Mouse (Mus musculus): ENCODE measurements at regions not wholly inside any gene's neighbourhood (a gene's known extent, or its start where the extent isn't known, plus 50 kb on each side); places are given as distances from the start of the nearest gene placed in this dataset.

DNA sequence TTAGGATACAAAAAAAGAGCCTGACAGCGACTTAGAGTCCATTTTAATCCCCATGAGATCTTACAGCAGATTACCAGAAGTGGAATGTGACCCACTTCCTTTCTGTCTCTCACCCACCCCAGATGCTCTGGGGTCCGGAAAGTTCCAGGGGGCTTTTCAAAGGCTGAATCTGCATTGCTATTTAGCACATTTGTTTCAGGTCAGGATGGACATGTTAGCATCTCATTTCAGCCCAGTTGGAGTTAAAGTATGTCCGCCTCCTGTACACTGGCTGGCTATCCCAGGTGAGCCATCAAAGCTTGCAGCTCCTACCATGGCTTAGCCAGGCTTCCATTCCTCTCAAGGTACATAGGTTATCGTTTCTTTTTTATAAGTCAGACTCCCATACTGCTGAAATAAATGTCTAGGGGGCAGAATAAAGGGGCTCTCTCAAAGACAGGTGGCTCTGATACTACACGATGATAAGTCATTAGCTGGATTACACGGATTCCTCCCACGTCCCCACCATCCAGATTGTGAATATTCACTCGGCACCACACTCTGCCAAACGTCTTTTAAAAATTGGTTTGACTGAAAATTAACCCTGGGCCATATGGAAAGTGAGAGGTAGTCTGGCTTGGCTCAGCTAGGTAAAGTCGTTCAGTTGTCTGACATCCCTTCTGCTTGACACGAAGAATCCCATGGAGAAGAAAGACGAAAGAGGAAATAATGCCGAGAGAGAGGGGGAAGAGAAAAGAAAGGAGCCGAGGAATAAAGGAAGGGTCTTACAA, 573.7 kb downstream of the Ebf1 start:
- H3K4me2 ChIP-seq (ENCODE audit: low read length), result no peak overlapping the region
- no peaks in the 10 kb centered on the region for H3K27me3 ChIP-seq (ENCODE audit: control insufficient read depth, insufficient read depth, low read length)
- 43% methylated on average over 14 of the region's 14 CpGs for WGBS
- H3K27ac ChIP-seq (replicated peaks; ENCODE audit: low read depth, low read length), result no peak overlapping the region; the same call in 1 of the 2 replicates
- H3K36me3 ChIP-seq (ENCODE audit: control insufficient read depth, insufficient read depth, low read length), result no peaks in the 10 kb centered on the region
- peaks cover 17% of the 10 kb centered on the region for H3K4me1 ChIP-seq (ENCODE audit: control insufficient read depth, insufficient read depth, low read length)
- no peak for ATAC-seq (ENCODE audit: low FRiP score, low TSS enrichment)
- DNase-seq, result peak; percentile 18
- H3K9me3 ChIP-seq (ENCODE audit: control insufficient read depth, low read length), result no peaks in the 10 kb centered on the region
- H3K9ac ChIP-seq (replicated peaks; ENCODE audit: low read length), result no peak overlapping the region
- no peak overlapping the region for H3K4me3 ChIP-seq (replicated peaks; ENCODE audit: low read depth, low read length)

- DNase-seq (peak; percentile 57), ATAC-seq (ENCODE audit: low FRiP score, low TSS enrichment) (no peak)
- Histone ChIP-seq H3K27me3 (ENCODE audit: control insufficient read depth, insufficient read depth, low read length) (no peaks in the 10 kb centered on the region), H3K27ac (replicated peaks; ENCODE audit: low read depth, low read length) (peak overlapping the region; percentile 28), H3K9me3 (ENCODE audit: control insufficient read depth, low read length) (no peaks in the 10 kb centered on the region), H3K9ac (replicated peaks; ENCODE audit: low read length) (no peak overlapping the region), H3K36me3 (ENCODE audit: control insufficient read depth, insufficient read depth, low read length) (no peaks in the 10 kb centered on the region), H3K4me2 (ENCODE audit: low read length) (no peak overlapping the region), H3K4me3 (replicated peaks; ENCODE audit: low read depth, low read length) (no peak overlapping the region), H3K4me1 (ENCODE audit: control insufficient read depth, insufficient read depth, low read length) (peaks cover 17% of the 10 kb centered on the region)
- WGBS, result 36% methylated on average over 12 of the region's 12 CpGs
Observed at GRCm38 (mm10) chr11:45191392-45192189, 574.5 kb downstream of the Ebf1 start.

GRCm38 (mm10) chr11:45193319-45193718, 576.2 kb downstream of the Ebf1 start:
- H3K9ac ChIP-seq (replicated peaks; ENCODE audit: low read length), result no peak overlapping the region
- H3K27ac ChIP-seq (replicated peaks; ENCODE audit: low read depth, low read length), result no peak overlapping the region
- no peak for DNase-seq
- no peak for ATAC-seq (ENCODE audit: low FRiP score, low TSS enrichment)
- no peak overlapping the region for H3K4me3 ChIP-seq (replicated peaks; ENCODE audit: low read depth, low read length)
- 93% methylated on average over 5 of the region's 5 CpGs for WGBS
- no peaks in the 10 kb centered on the region for H3K9me3 ChIP-seq (ENCODE audit: control insufficient read depth, low read length)
- H3K36me3 ChIP-seq (ENCODE audit: control insufficient read depth, insufficient read depth, low read length), result no peaks in the 10 kb centered on the region
- H3K4me2 ChIP-seq (ENCODE audit: low read length), result no peak overlapping the region
- peaks cover 17% of the 10 kb centered on the region for H3K4me1 ChIP-seq (ENCODE audit: control insufficient read depth, insufficient read depth, low read length)
- H3K27me3 ChIP-seq (ENCODE audit: control insufficient read depth, insufficient read depth, low read length), result no peaks in the 10 kb centered on the region

DNA sequence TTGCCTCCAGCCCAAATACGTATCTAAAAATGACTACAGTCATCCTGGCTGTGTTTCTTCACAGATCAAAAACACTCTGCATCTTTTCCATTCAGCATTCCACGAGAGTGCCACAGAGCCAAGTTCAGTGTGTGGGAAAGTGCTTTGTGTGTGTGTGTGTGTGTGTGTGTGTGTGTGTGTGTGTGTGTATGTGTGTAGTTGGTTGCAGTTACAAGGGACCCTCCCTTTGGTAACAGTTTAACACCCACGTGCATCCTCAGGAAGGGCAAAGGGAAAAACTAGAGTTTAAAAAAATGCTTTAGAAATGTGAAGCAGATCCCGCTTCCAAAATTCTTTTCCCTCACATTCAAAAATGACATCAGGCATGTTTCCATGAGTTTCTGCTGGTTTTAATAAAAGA, 582.4 kb downstream of the Ebf1 start:
- Histone ChIP-seq H3K27ac (replicated peaks; ENCODE audit: low read depth, low read length) (no peak overlapping the region), H3K9ac (replicated peaks; ENCODE audit: low read length) (no peak overlapping the region), H3K36me3 (ENCODE audit: control insufficient read depth, insufficient read depth, low read length) (no peaks in the 10 kb centered on the region), H3K4me3 (replicated peaks; ENCODE audit: low read depth, low read length) (no peak overlapping the region), H3K27me3 (ENCODE audit: control insufficient read depth, insufficient read depth, low read length) (no peaks in the 10 kb centered on the region), H3K4me2 (ENCODE audit: low read length) (no peak overlapping the region), H3K4me1 (ENCODE audit: control insufficient read depth, insufficient read depth, low read length) (no peaks in the 10 kb centered on the region), H3K9me3 (ENCODE audit: control insufficient read depth, low read length) (no peaks in the 10 kb centered on the region)
- ATAC-seq (ENCODE audit: low FRiP score, low TSS enrichment) (no peak), DNase-seq (no peak)
- WGBS, result 83% methylated on average over 4 of the region's 4 CpGs

- Histone ChIP-seq H3K27me3 (ENCODE audit: control insufficient read depth, insufficient read depth, low read length) (no peaks in the 10 kb centered on the region), H3K9ac (replicated peaks; ENCODE audit: low read length) (no peak overlapping the region), H3K4me2 (ENCODE audit: low read length) (no peak overlapping the region), H3K9me3 (ENCODE audit: control insufficient read depth, low read length) (no peaks in the 10 kb centered on the region), H3K4me1 (ENCODE audit: control insufficient read depth, insufficient read depth, low read length) (no peaks in the 10 kb centered on the region), H3K4me3 (replicated peaks; ENCODE audit: low read depth, low read length) (no peak overlapping the region), H3K36me3 (ENCODE audit: control insufficient read depth, insufficient read depth, low read length) (no peaks in the 10 kb centered on the region), H3K27ac (replicated peaks; ENCODE audit: low read depth, low read length) (no peak overlapping the region)
- 84% methylated on average over 9 of the region's 9 CpGs for WGBS
- ATAC-seq (ENCODE audit: low FRiP score, low TSS enrichment) (no peak), DNase-seq (no peak)
Observed at GRCm38 (mm10) chr11:45200714-45201405, 583.7 kb downstream of the Ebf1 start.

- no peak overlapping the region for H3K9ac ChIP-seq (replicated peaks; ENCODE audit: low read length)
- no peaks in the 10 kb centered on the region for H3K9me3 ChIP-seq (ENCODE audit: control insufficient read depth, low read length)
- H3K27ac ChIP-seq (replicated peaks; ENCODE audit: low read depth, low read length), result no peak overlapping the region
- H3K4me2 ChIP-seq (ENCODE audit: low read length), result no peak overlapping the region
- H3K4me3 ChIP-seq (replicated peaks; ENCODE audit: low read depth, low read length), result no peak overlapping the region
- no peaks in the 10 kb centered on the region for H3K4me1 ChIP-seq (ENCODE audit: control insufficient read depth, insufficient read depth, low read length)
- no peaks in the 10 kb centered on the region for H3K27me3 ChIP-seq (ENCODE audit: control insufficient read depth, insufficient read depth, low read length)
- no peaks in the 10 kb centered on the region for H3K36me3 ChIP-seq (ENCODE audit: control insufficient read depth, insufficient read depth, low read length)
- WGBS, result 46% methylated on average over 5 of the region's 5 CpGs
- ATAC-seq (ENCODE audit: low FRiP score, low TSS enrichment) (no peak), DNase-seq (peak; percentile 28)
Observed at GRCm38 (mm10) chr11:45203446-45203845, 586.3 kb downstream of the Ebf1 start.

DNA sequence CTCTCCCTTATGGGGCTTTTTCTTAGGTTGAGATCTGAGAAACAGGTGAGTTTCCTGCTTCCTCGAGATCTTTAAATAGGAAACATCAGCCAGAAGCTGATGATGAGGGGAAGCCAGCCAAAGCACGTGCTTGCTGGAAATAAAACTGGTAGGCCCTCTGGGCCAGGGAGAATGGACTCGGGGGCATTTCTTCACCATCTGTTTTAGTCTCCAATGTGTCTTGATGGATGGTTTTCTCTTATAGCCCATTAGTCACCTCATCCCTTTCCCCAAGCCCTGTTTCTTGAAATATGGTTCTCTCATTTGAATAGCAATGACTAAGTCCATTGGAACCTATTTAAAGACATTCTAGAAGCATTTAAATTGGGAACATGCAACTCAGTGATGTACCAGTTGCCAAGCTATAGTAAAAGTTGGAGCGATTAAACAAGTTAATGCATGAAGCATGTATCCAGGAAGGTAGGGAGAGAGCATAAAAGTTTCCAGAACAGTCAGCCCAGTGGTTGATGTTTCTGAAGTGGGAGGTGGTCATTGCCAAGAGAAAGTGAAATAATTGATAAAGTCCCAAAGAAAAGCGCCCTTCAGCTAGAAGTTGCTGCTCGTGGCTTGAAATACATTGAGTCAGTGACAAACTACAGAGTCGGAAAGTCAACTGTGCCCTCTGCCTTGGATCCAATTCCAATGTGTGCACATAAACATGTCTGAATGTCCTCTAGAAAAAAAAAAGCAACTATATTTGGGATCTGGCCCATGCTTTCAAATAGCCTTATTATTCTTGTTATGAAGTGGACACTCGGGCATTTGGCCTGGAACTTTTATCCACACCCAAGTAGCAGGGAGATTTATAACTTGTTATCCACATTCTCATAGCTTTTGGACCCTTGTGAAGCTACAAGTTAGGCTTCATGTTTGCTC, 589.8 kb downstream of the Ebf1 start:
- H3K27ac ChIP-seq (replicated peaks; ENCODE audit: low read depth, low read length), result no peak overlapping the region
- H3K4me2 ChIP-seq (ENCODE audit: low read length), result no peak overlapping the region
- no peaks in the 10 kb centered on the region for H3K4me1 ChIP-seq (ENCODE audit: control insufficient read depth, insufficient read depth, low read length)
- H3K27me3 ChIP-seq (ENCODE audit: control insufficient read depth, insufficient read depth, low read length), result no peaks in the 10 kb centered on the region
- no peak for ATAC-seq (ENCODE audit: low FRiP score, low TSS enrichment)
- no peak overlapping the region for H3K4me3 ChIP-seq (replicated peaks; ENCODE audit: low read depth, low read length)
- no peaks in the 10 kb centered on the region for H3K36me3 ChIP-seq (ENCODE audit: control insufficient read depth, insufficient read depth, low read length)
- DNase-seq, result no peak
- H3K9ac ChIP-seq (replicated peaks; ENCODE audit: low read length), result no peak overlapping the region
- 86% methylated on average over 8 of the region's 8 CpGs for WGBS
- H3K9me3 ChIP-seq (ENCODE audit: control insufficient read depth, low read length), result no peaks in the 10 kb centered on the region

GRCm38 (mm10) chr11:45214096-45214495, 597.0 kb downstream of the Ebf1 start:
- H3K36me3 ChIP-seq (ENCODE audit: control insufficient read depth, insufficient read depth, low read length), result no peaks in the 10 kb centered on the region
- no peaks in the 10 kb centered on the region for H3K27me3 ChIP-seq (ENCODE audit: control insufficient read depth, insufficient read depth, low read length)
- no peak overlapping the region for H3K9ac ChIP-seq (replicated peaks; ENCODE audit: low read length)
- no peaks in the 10 kb centered on the region for H3K4me1 ChIP-seq (ENCODE audit: control insufficient read depth, insufficient read depth, low read length)
- H3K9me3 ChIP-seq (ENCODE audit: control insufficient read depth, low read length), result no peaks in the 10 kb centered on the region
- 93% methylated on average over 1 of the region's 1 CpGs for WGBS
- ATAC-seq (ENCODE audit: low FRiP score, low TSS enrichment) (no peak), DNase-seq (no peak)
- H3K27ac ChIP-seq (replicated peaks; ENCODE audit: low read depth, low read length), result no peak overlapping the region
- H3K4me3 ChIP-seq (replicated peaks; ENCODE audit: low read depth, low read length), result no peak overlapping the region
- H3K4me2 ChIP-seq (ENCODE audit: low read length), result no peak overlapping the region
